In genomic region chr7:122066102-122066944, GRCm38 (mm10) we compare ENCODE assay signal across 8 mouse cellular contexts. TPM values are rescaled to one million over a fixed set of nuclear protein-coding genes. Genes with fewer than 3 reads are reported as not detected.
DNase-seq lines count a peak whose midpoint lies in the region; ATAC-seq and TF ChIP-seq lines count a peak whose summit lies in the region.

No protein-coding gene starts in this region.

- no peak for DNase-seq in cerebellum, adult 2 months
- DNase-seq in cerebellum, postnatal 4 days (ENCODE audit: low spot score in 2 of 2), result no peak
- peak; percentile 15 for DNase-seq in ovary, postnatal 14 days (ENCODE audit: low spot score)
- no peak for DNase-seq in ovary, adult 18-20 months (ENCODE audit: low spot score)
- DNase-seq in midbrain, embryonic 14.5 days, result no peak
- DNase-seq in left cerebral cortex, adult 18-20 months (ENCODE audit: low spot score in 2 of 2), result no peak
- no peak for DNase-seq in ovary, postnatal 36 days (ENCODE audit: low spot score)

- no peaks in the 10 kb centered on the region for H3K27me3 ChIP-seq in cerebellum, adult 2 months (ENCODE audit: control insufficient read depth, insufficient read depth, low read length)
- H3K27me3 ChIP-seq in hindbrain, embryonic 16.5 days (replicated peaks; ENCODE audit: control insufficient read depth, insufficient read depth, low read length), result no peaks in the 10 kb centered on the region
- no peaks in the 10 kb centered on the region for H3K27me3 ChIP-seq in midbrain, embryonic 14.5 days (ENCODE audit: control insufficient read depth, insufficient read depth, low read length)

- H3K9me3 ChIP-seq in hindbrain, embryonic 16.5 days (ENCODE audit: control insufficient read depth, low read length), result no peaks in the 10 kb centered on the region
- H3K9me3 ChIP-seq in midbrain, embryonic 14.5 days (ENCODE audit: control insufficient read depth, low read length), result no peaks in the 10 kb centered on the region

- H3K4me2 ChIP-seq in hindbrain, embryonic 16.5 days (ENCODE audit: low read length), result peak overlapping the region; percentile 78
- peak overlapping the region; percentile 85 for H3K4me2 ChIP-seq in midbrain, embryonic 14.5 days (ENCODE audit: low read length)

- H3K4me1 ChIP-seq in cerebellum, adult 2 months (ENCODE audit: control insufficient read depth, insufficient read depth, low read length), result peaks cover 3% of the 10 kb centered on the region; the same call in 1 of the 2 replicates
- peaks cover 27% of the 10 kb centered on the region for H3K4me1 ChIP-seq in hindbrain, embryonic 16.5 days (ENCODE audit: control insufficient read depth, insufficient read depth, low read depth, low read length)
- peaks cover 23% of the 10 kb centered on the region for H3K4me1 ChIP-seq in midbrain, embryonic 14.5 days (ENCODE audit: control insufficient read depth, insufficient read depth, low read length)

- TF ChIP-seq POLR2A in cerebellum, adult 2 months (IDR thresholded peaks at IDR 0.05; ENCODE audit: borderline replicate concordance, insufficient read depth, low read length), result no peak

- H3K36me3 ChIP-seq in hindbrain, embryonic 16.5 days (ENCODE audit: control insufficient read depth, insufficient read depth, low read length), result 0 out of 2 replicates have a peak, but pooled peaks cover 3% of the 10 kb centered on the region
- H3K36me3 ChIP-seq in midbrain, embryonic 14.5 days (ENCODE audit: control insufficient read depth, insufficient read depth, low read length), result peaks cover 26% of the 10 kb centered on the region

- H3K27ac ChIP-seq in cerebellum, adult 2 months (ENCODE audit: insufficient read depth, low read length), result peak overlapping the region; percentile 84
- peak overlapping the region; percentile 96 for H3K27ac ChIP-seq in hindbrain, embryonic 16.5 days (ENCODE audit: low read depth, low read length)
- H3K27ac ChIP-seq in midbrain, embryonic 14.5 days (replicated peaks; ENCODE audit: low read depth, low read length), result peak overlapping the region; percentile 95

- peak; percentile 74 for ATAC-seq in hindbrain, embryonic 16.5 days
- ATAC-seq in midbrain, embryonic 14.5 days (ENCODE audit: low FRiP score, low TSS enrichment), result no peak

- 15% methylated on average over 31 of the region's 31 CpGs for WGBS in cerebellum, adult 2 months
- 18% methylated on average over 31 of the region's 31 CpGs for WGBS in hindbrain, embryonic 16.5 days
- WGBS in midbrain, embryonic 14.5 days, result 22% methylated on average over 31 of the region's 31 CpGs

- peak overlapping the region; percentile 79 for H3K4me3 ChIP-seq in cerebellum, adult 2 months (replicated peaks; ENCODE audit: insufficient read depth, low read depth, low read length)
- H3K4me3 ChIP-seq in hindbrain, embryonic 16.5 days (ENCODE audit: low read length), result peak overlapping the region; percentile 99
- peak overlapping the region; percentile 100 for H3K4me3 ChIP-seq in midbrain, embryonic 14.5 days (replicated peaks; ENCODE audit: low read depth, low read length)

- peak overlapping the region; percentile 98 for H3K9ac ChIP-seq in hindbrain, embryonic 16.5 days (ENCODE audit: low read depth, low read length)
- H3K9ac ChIP-seq in midbrain, embryonic 14.5 days (replicated peaks; ENCODE audit: low read length), result peak overlapping the region; percentile 92

- TF ChIP-seq CTCF in cerebellum, adult 2 months (IDR thresholded peaks at IDR 0.05; ENCODE audit: borderline replicate concordance, insufficient read depth, low read depth, low read length), result no peak

RNA-seq across cellular contexts. Expression of gene Ubfd1, which starts 0.7 kb away (rescaled TPM):
- 52.0 and 56.9 TPM in 2 replicates for polyA plus RNA-seq in cerebellum, adult 2 months (2012; rRNA removed)
- polyA plus RNA-seq in hindbrain, embryonic 16.5 days (2015; fragmentation: Nextera tagmentation; extraction: Ambion mirVana), result 71.2 and 75.7 TPM in 2 replicates
- 93.0 and 108 TPM in 2 replicates for polyA plus RNA-seq in midbrain, embryonic 14.5 days (2014; fragmentation: Nextera tagmentation; extraction: Ambion mirVana)
- total RNA-seq in left cerebral cortex, adult 18-20 months (2021), result 10 to 100 TPM; 56.5 to 66.8 TPM

RNA-seq across cellular contexts. Expression of gene Ears2, which starts 0.7 kb away (rescaled TPM):
- polyA plus RNA-seq in cerebellum, adult 2 months (2012; rRNA removed), result 4.8 and 6.2 TPM in 2 replicates
- 8.7 and 9.6 TPM in 2 replicates for polyA plus RNA-seq in hindbrain, embryonic 16.5 days (2015; fragmentation: Nextera tagmentation; extraction: Ambion mirVana)
- polyA plus RNA-seq in midbrain, embryonic 14.5 days (2014; fragmentation: Nextera tagmentation; extraction: Ambion mirVana), result 8.2 and 11.0 TPM in 2 replicates
- total RNA-seq in left cerebral cortex, adult 18-20 months (2021), result 1 to 10 TPM; 8.2 to 9.3 TPM

RNA-seq across cellular contexts. Expression of gene Ndufab1, which starts 35.4 kb away (rescaled TPM):
- polyA plus RNA-seq in cerebellum, adult 2 months (2012; rRNA removed), result 204 and 236 TPM in 2 replicates
- 694 and 758 TPM in 2 replicates for polyA plus RNA-seq in hindbrain, embryonic 16.5 days (2015; fragmentation: Nextera tagmentation; extraction: Ambion mirVana)
- polyA plus RNA-seq in midbrain, embryonic 14.5 days (2014; fragmentation: Nextera tagmentation; extraction: Ambion mirVana), result 583 and 649 TPM in 2 replicates
- total RNA-seq in left cerebral cortex, adult 18-20 months (2021), result 100 to 1,000 TPM; 290 to 310 TPM

RNA-seq across cellular contexts. Expression of gene Gga2, which starts 45.3 kb away (rescaled TPM):
- 22.8 and 23.1 TPM in 2 replicates for polyA plus RNA-seq in cerebellum, adult 2 months (2012; rRNA removed)
- 46.5 and 51.4 TPM in 2 replicates for polyA plus RNA-seq in hindbrain, embryonic 16.5 days (2015; fragmentation: Nextera tagmentation; extraction: Ambion mirVana)
- 33.3 and 38.3 TPM in 2 replicates for polyA plus RNA-seq in midbrain, embryonic 14.5 days (2014; fragmentation: Nextera tagmentation; extraction: Ambion mirVana)
- total RNA-seq in left cerebral cortex, adult 18-20 months (2021), result 10 to 100 TPM; 30.5 to 32.5 TPM
